Mouse (Mus musculus) hindbrain, embryonic 15.5 days (tissue): Measurements from ENCODE around the gene Abcc5. TPM values are rescaled to one million over a fixed set of nuclear protein-coding genes. Genes with fewer than 3 reads are reported as not detected.
A peak's percentile ranks its signal among the peaks of the same experiment; 100 is the strongest.
"Not testable (repeated sequence)": the region's sequence is repeated elsewhere in the genome, so short reads cannot be mapped to it uniquely, and the experiment has no call there.

Experiments
- ATAC-seq: fragments of 200-750 bp; cut with Nextera tagmentation; 2 replicates; pipeline ENCODE4 v1.8.0; 2017; ENCODE audit warnings: low read depth, moderate number of reproducible peaks, moderate TSS enrichment; ENCODE audit not compliant: low FRiP score
- H3K27ac ChIP-seq: fragments of 300-500 bp; sonication (generic); replicated peaks from 2 replicates; pipeline ENCODE4 v1.5.1; 2015; ENCODE audit warnings: mild to moderate bottlenecking, inconsistent platforms
- H3K27me3 ChIP-seq: fragments of 300-500 bp; sonication (generic); 2 replicates; pipeline ENCODE4 v1.6.1; 2015; ENCODE audit warnings: control low read depth, inconsistent platforms
- H3K36me3 ChIP-seq: fragments of 300-500 bp; sonication (generic); 2 replicates; pipeline ENCODE4 v1.6.1; 2015; ENCODE audit warnings: control low read depth, inconsistent platforms
- H3K4me1 ChIP-seq: fragments of 300-500 bp; sonication (generic); replicated peaks from 2 replicates; pipeline ENCODE4 v1.6.1; 2015; ENCODE audit warnings: control low read depth, inconsistent platforms
- H3K4me2 ChIP-seq: fragments of 300-500 bp; sonication (generic); 2 replicates; pipeline ENCODE4 v1.6.1; 2015; ENCODE audit warnings: moderate library complexity, mild to moderate bottlenecking, inconsistent platforms
- H3K4me3 ChIP-seq: fragments of 300-500 bp; sonication (generic); 2 replicates; pipeline ENCODE4 v1.5.1; 2015; ENCODE audit warnings: mild to moderate bottlenecking, inconsistent platforms
- H3K9ac ChIP-seq: fragments of 300-500 bp; sonication (generic); 2 replicates; pipeline ENCODE4 v1.6.1; 2015; ENCODE audit warnings: inconsistent platforms
- H3K9me3 ChIP-seq: fragments of 300-500 bp; sonication (generic); 2 replicates; pipeline ENCODE4 v1.6.1; 2016; ENCODE audit warnings: control low read depth, inconsistent platforms
- WGBS: fragments of 180-500 bp; shearing (Covaris S2); methylation state at CpG from one replicate; pipeline ENCODE4 v1.1.7; 2015; 5-methylcytosine and 5-hydroxymethylcytosine counted together
- polyA plus RNA-seq: library from polyadenylated mRNA; unstranded; fragments of >200 nt; fragmentation: Nextera tagmentation; extraction: Ambion mirVana; gene quantifications from 2 replicates; pipeline ENCODE4 v1.2.1, GENCODE M21; 2015

Gene Abcc5
- polyA plus RNA-seq, 1 experiment from 2014 or later = 143 TPM

- Histone ChIP-seq H3K4me2 (no peak overlapping the region), H3K36me3 (no peaks in the 10 kb centered on the region), H3K4me1 (no peaks in the 10 kb centered on the region), H3K4me3 (no peak overlapping the region), H3K9me3 (no peaks in the 10 kb centered on the region), H3K27ac (no peak overlapping the region), H3K27me3 (no peaks in the 10 kb centered on the region), H3K9ac (no peak overlapping the region)
- WGBS = 40% methylated on average over 7 of the region's 7 CpGs
- no peak for ATAC-seq
Observed at GRCm38 (mm10) chr16:20444831-20445388, 18.7 kb upstream of the Abcc5 start.

- H3K27ac ChIP-seq = no peak overlapping the region
- no peaks in the 10 kb centered on the region for H3K27me3 ChIP-seq
- no peaks in the 10 kb centered on the region for H3K9me3 ChIP-seq
- no peak for ATAC-seq
- no peak overlapping the region for H3K4me2 ChIP-seq
- 88% methylated on average over 2 of the region's 2 CpGs for WGBS
- H3K4me1 ChIP-seq = no peaks in the 10 kb centered on the region
- no peak overlapping the region for H3K4me3 ChIP-seq
- no peaks in the 10 kb centered on the region for H3K36me3 ChIP-seq
- no peak overlapping the region for H3K9ac ChIP-seq
Observed at GRCm38 (mm10) chr16:20442871-20443270, 16.7 kb upstream of the Abcc5 start.

GRCm38 (mm10) chr16:20438673-20439415 lies 12.7 kb upstream of the Abcc5 start:
- WGBS = 91% methylated on average over 11 of the region's 11 CpGs

GRCm38 (mm10) chr16:20438046-20438445 lies 11.9 kb upstream of the Abcc5 start:
- 96% methylated on average over 1 of the region's 1 CpGs for WGBS
- H3K9ac ChIP-seq, H3K4me2 ChIP-seq, H3K4me3 ChIP-seq, H3K9me3 ChIP-seq, H3K27me3 ChIP-seq, ATAC-seq, H3K27ac ChIP-seq, H3K36me3 ChIP-seq, H3K4me1 ChIP-seq: not testable (repeated sequence)

More at GRCm38 (mm10) chr16:20438673-20439415, 12.7 kb upstream of the Abcc5 start:
- H3K9ac ChIP-seq = no peak overlapping the region
- H3K4me2 ChIP-seq = no peak overlapping the region
- no peaks in the 10 kb centered on the region for H3K4me1 ChIP-seq
- H3K4me3 ChIP-seq = no peak overlapping the region
- no peak for ATAC-seq
- H3K27ac ChIP-seq = no peak overlapping the region
- no peaks in the 10 kb centered on the region for H3K27me3 ChIP-seq
- H3K9me3 ChIP-seq = no peaks in the 10 kb centered on the region
- no peaks in the 10 kb centered on the region for H3K36me3 ChIP-seq

- Histone ChIP-seq H3K4me2 (no peak overlapping the region), H3K9me3 (no peaks in the 10 kb centered on the region), H3K27me3 (no peaks in the 10 kb centered on the region), H3K4me1 (no peaks in the 10 kb centered on the region), H3K4me3 (no peak overlapping the region), H3K9ac (no peak overlapping the region), H3K27ac (no peak overlapping the region), H3K36me3 (no peaks in the 10 kb centered on the region)
- ATAC-seq = no peak
- WGBS = 91% methylated on average over 3 of the region's 3 CpGs
Observed at GRCm38 (mm10) chr16:20436281-20436680, 10.1 kb upstream of the Abcc5 start.

GRCm38 (mm10) chr16:20429328-20429727 lies 3.1 kb upstream of the Abcc5 start:
- WGBS = 87% methylated on average over 5 of the region's 5 CpGs
- Histone ChIP-seq H3K4me2 (no peak overlapping the region), H3K4me1 (peaks cover 17% of the 10 kb centered on the region), H3K27ac (no peak overlapping the region), H3K27me3 (no peaks in the 10 kb centered on the region), H3K36me3 (no peaks in the 10 kb centered on the region), H3K4me3 (no peak overlapping the region), H3K9ac (no peak overlapping the region), H3K9me3 (no peaks in the 10 kb centered on the region)
- no peak for ATAC-seq

GRCm38 (mm10) chr16:20427566-20427965 lies 1.4 kb upstream of the Abcc5 start:
- peaks cover 29% of the 10 kb centered on the region for H3K4me1 ChIP-seq
- no peak overlapping the region for H3K27ac ChIP-seq
- H3K9ac ChIP-seq = no peak overlapping the region
- no peaks in the 10 kb centered on the region for H3K27me3 ChIP-seq
- H3K4me3 ChIP-seq = no peak overlapping the region
- H3K36me3 ChIP-seq = no peaks in the 10 kb centered on the region
- H3K4me2 ChIP-seq = no peak overlapping the region
- 81% methylated on average over 4 of the region's 4 CpGs for WGBS
- no peaks in the 10 kb centered on the region for H3K9me3 ChIP-seq
- no peak for ATAC-seq

- no peaks in the 10 kb centered on the region for H3K27me3 ChIP-seq
- H3K9ac ChIP-seq = peak overlapping the region; percentile 97
- H3K4me3 ChIP-seq = peak overlapping the region; percentile 96
- H3K27ac ChIP-seq = peak overlapping the region; percentile 96
- peak overlapping the region; percentile 83 for H3K4me2 ChIP-seq
- ATAC-seq = no peak; the same call in 1 of the 2 replicates
- peaks cover 15% of the 10 kb centered on the region for H3K36me3 ChIP-seq
- H3K9me3 ChIP-seq = no peaks in the 10 kb centered on the region
- WGBS = 57% methylated on average over 10 of the region's 10 CpGs
- peaks cover 29% of the 10 kb centered on the region for H3K4me1 ChIP-seq
Observed at GRCm38 (mm10) chr16:20424719-20425650, 1.2 kb downstream of the Abcc5 start.

- 0 out of 2 replicates have a peak overlapping the region, but pooled peaks have one; percentile 96 for H3K4me3 ChIP-seq
- H3K4me2 ChIP-seq = peak overlapping the region; percentile 83; the same call in 1 of the 2 replicates
- no peak overlapping the region for H3K9ac ChIP-seq
- peaks cover 29% of the 10 kb centered on the region for H3K4me1 ChIP-seq
- H3K27me3 ChIP-seq = no peaks in the 10 kb centered on the region
- no peak overlapping the region for H3K27ac ChIP-seq
- ATAC-seq = no peak
- no peaks in the 10 kb centered on the region for H3K9me3 ChIP-seq
- 87% methylated on average over 7 of the region's 7 CpGs for WGBS
- peaks cover 17% of the 10 kb centered on the region for H3K36me3 ChIP-seq
Observed at GRCm38 (mm10) chr16:20424226-20424663, 1.9 kb downstream of the Abcc5 start.

GRCm38 (mm10) chr16:20422938-20423730 lies 3.1 kb downstream of the Abcc5 start:
- H3K9ac ChIP-seq = no peak overlapping the region
- H3K4me2 ChIP-seq = no peak overlapping the region
- ATAC-seq = no peak
- H3K36me3 ChIP-seq = peaks cover 20% of the 10 kb centered on the region
- H3K4me1 ChIP-seq = peaks cover 29% of the 10 kb centered on the region
- no peak overlapping the region for H3K4me3 ChIP-seq
- WGBS = 86% methylated on average over 6 of the region's 6 CpGs
- no peaks in the 10 kb centered on the region for H3K9me3 ChIP-seq
- H3K27me3 ChIP-seq = no peaks in the 10 kb centered on the region
- H3K27ac ChIP-seq = no peak overlapping the region

- WGBS = 90% methylated on average over 2 of the region's 2 CpGs
- H3K9ac ChIP-seq = no peak overlapping the region
- no peak overlapping the region for H3K27ac ChIP-seq
- H3K36me3 ChIP-seq = peaks cover 25% of the 10 kb centered on the region
- H3K4me3 ChIP-seq = no peak overlapping the region
- H3K27me3 ChIP-seq = no peaks in the 10 kb centered on the region
- peaks cover 3% of the 10 kb centered on the region; the same call in 1 of the 2 replicates for H3K4me1 ChIP-seq
- no peak for ATAC-seq
- no peak overlapping the region for H3K4me2 ChIP-seq
- no peaks in the 10 kb centered on the region for H3K9me3 ChIP-seq
Observed at GRCm38 (mm10) chr16:20418054-20418453, 8.1 kb downstream of the Abcc5 start.
